Mouse (Mus musculus) stomach, embryonic 16.5 days (tissue): ENCODE results near the gene Aco1. TPM values are rescaled to one million over a fixed set of nuclear protein-coding genes. Genes with fewer than 3 reads are reported as not detected.
A peak's percentile ranks its signal among the peaks of the same experiment; 100 is the strongest.

Experiments used
- ATAC-seq: fragments of 200-750 bp; cut with Nextera tagmentation; 2 replicates; pipeline ENCODE4 v1.8.0; 2017; ENCODE audit warnings: moderate number of reproducible peaks, moderate TSS enrichment; ENCODE audit not compliant: insufficient read depth, low FRiP score
- H3K27ac ChIP-seq: fragments of 300-500 bp; sonication (generic); 2 replicates; pipeline ENCODE4 v1.5.1; 2014; ENCODE audit warnings: low read length
- H3K27me3 ChIP-seq: fragments of 300-500 bp; sonication (generic); 2 replicates; pipeline ENCODE4 v1.6.1; 2014; ENCODE audit warnings: low read length, control low read depth, mixed read lengths; ENCODE audit not compliant: control insufficient read depth, insufficient read depth
- H3K36me3 ChIP-seq: fragments of 300-500 bp; sonication (generic); 2 replicates; pipeline ENCODE4 v1.6.1; 2014; ENCODE audit warnings: low read length; ENCODE audit not compliant: control insufficient read depth, insufficient read depth
- H3K4me1 ChIP-seq: fragments of 300-500 bp; sonication (generic); 2 replicates; pipeline ENCODE4 v1.6.1; 2014; ENCODE audit warnings: low read length, control low read depth, mixed read lengths; ENCODE audit not compliant: control insufficient read depth, insufficient read depth
- H3K4me2 ChIP-seq: fragments of 300-500 bp; sonication (generic); 2 replicates; pipeline ENCODE4 v1.6.1; 2014; ENCODE audit warnings: low read depth, low read length, mixed read lengths
- H3K4me3 ChIP-seq: fragments of 300-500 bp; sonication (generic); replicated peaks from 2 replicates; pipeline ENCODE4 v1.5.1; 2014; ENCODE audit warnings: mild to moderate bottlenecking, low read length
- H3K9ac ChIP-seq: fragments of 300-500 bp; sonication (generic); 2 replicates; pipeline ENCODE4 v1.6.1; 2014; ENCODE audit warnings: low read length
- H3K9me3 ChIP-seq: fragments of 300-500 bp; sonication (generic); replicated peaks from 2 replicates; pipeline ENCODE4 v1.6.1; 2016; ENCODE audit warnings: low read length, control low read depth; ENCODE audit not compliant: control insufficient read depth
- WGBS: fragments of 180-500 bp; shearing (Covaris S2); extraction: QIAGEN DNeasy Blood & Tissue Kit; methylation state at CpG from one replicate; pipeline ENCODE4 v1.1.7; 2014; 5-methylcytosine and 5-hydroxymethylcytosine counted together
- polyA plus RNA-seq: library from polyadenylated mRNA; unstranded; fragments of >200 nt; fragmentation: Nextera tagmentation; extraction: Ambion mirVana; gene quantifications from 2 replicates; pipeline ENCODE4 v1.2.1, GENCODE M21; 2015

Aco1 gene
- polyA plus RNA-seq, 1 experiment from 2014 or later = 66.3 TPM

- Histone ChIP-seq H3K9me3 (no peaks in the 10 kb centered on the region), H3K9ac (no peak overlapping the region), H3K36me3 (no peaks in the 10 kb centered on the region), H3K4me2 (no peak overlapping the region), H3K4me1 (no peaks in the 10 kb centered on the region), H3K27ac (no peak overlapping the region), H3K4me3 (no peak overlapping the region), H3K27me3 (no peaks in the 10 kb centered on the region)
- 93% methylated on average over 7 of the region's 7 CpGs for WGBS
- no peak for ATAC-seq
Measured at GRCm38 (mm10) chr4:40233062-40233664, 90.3 kb downstream of the Aco1 start.

DNA sequence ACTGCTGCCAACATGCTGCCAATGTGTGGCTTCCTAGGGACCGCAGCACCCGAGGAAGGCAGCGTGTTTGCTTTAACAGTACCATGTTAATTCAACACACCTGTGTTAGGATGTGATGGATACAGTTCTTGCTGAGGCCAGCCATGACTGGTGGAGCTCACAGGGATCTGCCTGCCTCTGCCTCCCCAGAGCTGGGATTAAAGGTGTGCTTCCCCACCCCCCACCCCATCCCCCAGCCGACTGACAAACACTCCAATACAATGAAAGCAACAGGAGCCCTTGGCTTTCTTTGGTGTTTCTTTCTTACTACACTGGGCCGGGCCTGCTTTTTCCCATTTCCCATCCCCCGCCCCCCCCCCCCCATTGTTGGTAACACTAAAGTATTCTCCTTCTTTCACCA, 91.4 kb downstream of the Aco1 start:
- H3K36me3 ChIP-seq = no peaks in the 10 kb centered on the region
- 83% methylated on average over 5 of the region's 6 CpGs for WGBS
- no peak for ATAC-seq
- H3K27me3 ChIP-seq = no peaks in the 10 kb centered on the region
- no peak overlapping the region for H3K9ac ChIP-seq
- no peaks in the 10 kb centered on the region for H3K4me1 ChIP-seq
- H3K4me2 ChIP-seq = no peak overlapping the region
- H3K4me3 ChIP-seq = no peak overlapping the region
- H3K9me3 ChIP-seq = no peaks in the 10 kb centered on the region
- no peak overlapping the region for H3K27ac ChIP-seq

GRCm38 (mm10) chr4:40236829-40237228, 93.9 kb downstream of the Aco1 start:
- Histone ChIP-seq H3K9ac (no peak overlapping the region), H3K36me3 (no peaks in the 10 kb centered on the region), H3K27ac (no peak overlapping the region), H3K27me3 (no peaks in the 10 kb centered on the region), H3K9me3 (no peaks in the 10 kb centered on the region), H3K4me3 (no peak overlapping the region), H3K4me1 (peaks cover 3% of the 10 kb centered on the region; the same call in 1 of the 2 replicates), H3K4me2 (no peak overlapping the region)
- ATAC-seq = no peak
- 79% methylated on average over 4 of the region's 4 CpGs for WGBS

GRCm38 (mm10) chr4:40238483-40239408, 95.9 kb downstream of the Aco1 start:
- H3K4me1 ChIP-seq = peaks cover 3% of the 10 kb centered on the region; the same call in 1 of the 2 replicates
- 2% methylated on average over 17 of the region's 17 CpGs for WGBS
- no peaks in the 10 kb centered on the region for H3K9me3 ChIP-seq
- H3K36me3 ChIP-seq = no peaks in the 10 kb centered on the region
- H3K4me2 ChIP-seq = peak overlapping the region; percentile 90
- peak overlapping the region; percentile 90 for H3K27ac ChIP-seq
- H3K9ac ChIP-seq = peak overlapping the region; percentile 83
- peak; percentile 79 for ATAC-seq
- H3K4me3 ChIP-seq = peak overlapping the region; percentile 79
- H3K27me3 ChIP-seq = no peaks in the 10 kb centered on the region

DNA sequence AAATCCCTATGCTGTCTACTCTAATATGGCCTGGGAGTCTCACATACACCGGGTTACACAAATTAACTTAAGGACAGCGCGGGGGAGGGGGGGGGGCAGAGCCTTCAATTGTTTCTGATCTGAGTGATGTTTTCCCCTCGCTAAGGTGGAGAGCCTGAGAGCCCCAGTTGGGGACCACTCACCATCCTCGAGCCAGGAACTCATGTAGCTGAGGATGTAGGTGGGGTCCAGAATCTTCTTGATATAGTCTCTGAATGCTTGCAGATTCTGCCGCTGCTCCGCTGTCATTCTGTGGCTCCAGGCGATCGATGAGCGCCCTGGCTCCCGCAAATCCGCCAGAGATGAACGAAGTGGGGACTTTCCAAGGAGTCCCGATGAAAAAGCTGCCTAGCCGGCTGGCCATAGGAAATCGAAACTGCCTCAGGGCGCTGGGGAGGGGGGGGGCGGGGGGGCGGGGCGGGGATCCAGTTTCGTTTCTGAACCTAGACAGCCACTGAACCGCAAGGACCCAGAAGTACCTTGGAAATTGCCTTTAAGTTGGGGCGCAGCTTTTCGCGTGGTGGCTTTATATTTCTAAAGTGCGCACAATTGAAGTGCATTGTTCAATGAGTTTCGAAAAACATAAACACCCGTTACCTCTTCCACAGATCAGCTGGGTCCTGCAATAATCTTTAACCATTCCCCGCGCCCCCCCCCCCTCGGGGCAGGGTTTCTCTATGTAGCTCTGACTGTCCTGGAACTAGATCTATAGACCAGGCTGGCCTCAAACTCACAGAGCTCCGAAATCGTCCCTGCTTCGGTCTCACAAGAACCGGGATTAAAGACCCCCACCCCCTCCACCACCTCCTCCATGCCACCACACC, 96.8 kb downstream of the Aco1 start, which contains the start of gene Ddx58:
TSS of gene Ddx58 (minus strand) at position 420 of the 863 bp plus-strand sequence.
- H3K27ac ChIP-seq = peak within 1 kb of the TSS; percentile 90
- H3K4me2 ChIP-seq = peak within 1 kb of the TSS; percentile 90
- peaks cover 3% of the 10 kb centered on the region; the same call in 1 of the 2 replicates for H3K4me1 ChIP-seq
- WGBS = 3% methylated on average over 34 of the region's 35 CpGs
- peak within 1 kb of the TSS; percentile 79 for H3K4me3 ChIP-seq
- H3K36me3 ChIP-seq = no peaks in the 10 kb centered on the region
- ATAC-seq = peak; percentile 62
- no peaks in the 10 kb centered on the region for H3K27me3 ChIP-seq
- no peaks in the 10 kb centered on the region for H3K9me3 ChIP-seq
- H3K9ac ChIP-seq = peak within 1 kb of the TSS; percentile 83

GRCm38 (mm10) chr4:40240272-40240744, 97.4 kb downstream of the Aco1 start:
- H3K27ac ChIP-seq = peak overlapping the region; percentile 90; the same call in 1 of the 2 replicates
- H3K9me3 ChIP-seq = no peaks in the 10 kb centered on the region
- peak overlapping the region; percentile 90 for H3K4me2 ChIP-seq
- peaks cover 3% of the 10 kb centered on the region; the same call in 1 of the 2 replicates for H3K4me1 ChIP-seq
- peak overlapping the region; percentile 79 for H3K4me3 ChIP-seq
- 50% methylated on average over 5 of the region's 5 CpGs for WGBS
- no peaks in the 10 kb centered on the region for H3K27me3 ChIP-seq
- H3K9ac ChIP-seq = peak overlapping the region; percentile 83
- no peak for ATAC-seq
- no peaks in the 10 kb centered on the region for H3K36me3 ChIP-seq

- H3K4me2 ChIP-seq = no peak overlapping the region
- ATAC-seq = no peak
- H3K4me3 ChIP-seq = no peak overlapping the region
- no peak overlapping the region for H3K9ac ChIP-seq
- no peaks in the 10 kb centered on the region for H3K36me3 ChIP-seq
- peaks cover 3% of the 10 kb centered on the region; the same call in 1 of the 2 replicates for H3K4me1 ChIP-seq
- WGBS = 49% methylated on average over 6 of the region's 6 CpGs
- H3K27ac ChIP-seq = no peak overlapping the region
- H3K27me3 ChIP-seq = no peaks in the 10 kb centered on the region
- H3K9me3 ChIP-seq = no peaks in the 10 kb centered on the region
Measured at GRCm38 (mm10) chr4:40241928-40242327, 99.0 kb downstream of the Aco1 start.

GRCm38 (mm10) chr4:40243006-40243405, 100.1 kb downstream of the Aco1 start:
- Histone ChIP-seq H3K36me3 (no peaks in the 10 kb centered on the region), H3K9me3 (no peaks in the 10 kb centered on the region), H3K9ac (no peak overlapping the region), H3K27me3 (no peaks in the 10 kb centered on the region), H3K27ac (no peak overlapping the region), H3K4me2 (no peak overlapping the region), H3K4me3 (no peak overlapping the region), H3K4me1 (peaks cover 3% of the 10 kb centered on the region; the same call in 1 of the 2 replicates)
- WGBS = 84% methylated on average over 4 of the region's 4 CpGs
- ATAC-seq = no peak
